Comparison of ENCODE assay signal across 8 mouse cellular contexts in genomic region chr9:21239465-21239848, GRCm38 (mm10). TPM values are rescaled to one million over a fixed set of nuclear protein-coding genes. Genes with fewer than 3 reads are reported as not detected.
A peak's percentile ranks its signal among the peaks of the same experiment; 100 is the strongest.
DNase-seq lines count a peak whose midpoint lies in the region; ATAC-seq and TF ChIP-seq lines count a peak whose summit lies in the region.

No protein-coding gene starts in this region.

- H3K4me2 ChIP-seq in heart, embryonic 11.5 days, result peak overlapping the region; percentile 76
- H3K4me2 ChIP-seq in CH12.LX (ENCODE audit: insufficient read depth, low read depth, poor library complexity, severe bottlenecking), result peak overlapping the region; percentile 46
- H3K4me2 ChIP-seq in forebrain, embryonic 11.5 days (ENCODE audit: low read depth, low read length, severe bottlenecking), result peak overlapping the region; percentile 82
- H3K4me2 ChIP-seq in liver, embryonic 14.5 days (ENCODE audit: low read depth), result peak overlapping the region; percentile 96

- peaks cover 8% of the 10 kb centered on the region; the same call in 1 of the 2 replicates for H3K36me3 ChIP-seq in heart, embryonic 11.5 days (ENCODE audit: control insufficient read depth, insufficient read depth, low read length)
- H3K36me3 ChIP-seq in CH12.LX (replicated peaks in 1 of 2; ENCODE audit: control insufficient read depth in 1 of 2, insufficient read depth in 1 of 2, low read length in 1 of 2), result peaks cover 4 to 23% of the 10 kb centered on the region in 2 experiments
- no peaks in the 10 kb centered on the region for H3K36me3 ChIP-seq in forebrain, embryonic 11.5 days (ENCODE audit: control insufficient read depth, insufficient read depth, low read length)
- peaks cover 6% of the 10 kb centered on the region; the same call in 1 of the 2 replicates for H3K36me3 ChIP-seq in liver, embryonic 14.5 days (replicated peaks; ENCODE audit: control insufficient read depth, insufficient read depth, low read depth)

- TF ChIP-seq EP300 in CH12.LX (IDR thresholded peaks at IDR 0.05; ENCODE audit: low read length), result no peak
- TF ChIP-seq EP300 in liver, embryonic 14.5 days (IDR thresholded peaks at IDR 0.05; ENCODE audit: low read depth), result no peak

- peak overlapping the region; percentile 95 for H3K9ac ChIP-seq in heart, embryonic 11.5 days (ENCODE audit: low read depth, low read length)
- peak overlapping the region; percentile 99; the same call in 1 of the 2 replicates for H3K9ac ChIP-seq in CH12.LX (ENCODE audit: insufficient read depth, low read depth)
- peak overlapping the region; percentile 98 for H3K9ac ChIP-seq in forebrain, embryonic 11.5 days (ENCODE audit: low read length)
- peak overlapping the region; percentile 93 for H3K9ac ChIP-seq in liver, embryonic 14.5 days (replicated peaks)

- no peak for ATAC-seq in heart, embryonic 11.5 days (replicated peaks; ENCODE audit: insufficient number of reproducible peaks, low FRiP score, low TSS enrichment)
- ATAC-seq in forebrain, embryonic 11.5 days (replicated peaks; ENCODE audit: low FRiP score), result no peak
- ATAC-seq in liver, embryonic 14.5 days (ENCODE audit: insufficient read depth), result no peak

- H3K79me2 ChIP-seq in CH12.LX (replicated peaks; ENCODE audit: control insufficient read depth, extremely low read depth, insufficient read depth, poor library complexity, severe bottlenecking), result peaks cover 18% of the 10 kb centered on the region

- no peaks in the 10 kb centered on the region for H3K9me3 ChIP-seq in heart, embryonic 11.5 days (replicated peaks; ENCODE audit: control insufficient read depth, low read length)
- peaks cover 6% of the 10 kb centered on the region for H3K9me3 ChIP-seq in CH12.LX (replicated peaks; ENCODE audit: low read length)
- no peaks in the 10 kb centered on the region for H3K9me3 ChIP-seq in forebrain, embryonic 11.5 days (ENCODE audit: control insufficient read depth, low read length)
- H3K9me3 ChIP-seq in liver, embryonic 14.5 days (ENCODE audit: control insufficient read depth, low read length), result peaks cover 2% of the 10 kb centered on the region; the same call in 1 of the 2 replicates

- no peak for DNase-seq in heart, adult 9 months (ENCODE audit: low spot score in 2 of 2)
- DNase-seq in CH12.LX (ENCODE audit: extremely low read depth), result peak; percentile 24
- peak; percentile 50 for DNase-seq in forebrain, embryonic 11.5 days (ENCODE audit: low spot score)
- no peak for DNase-seq in liver, embryonic 14.5 days (ENCODE audit: low read depth in 3 of 3, low spot score in 3 of 3)
- DNase-seq in urinary bladder, adult 2 months (ENCODE audit: low spot score), result no peak
- no peak for DNase-seq in urinary bladder, postnatal 36 days (ENCODE audit: low spot score in 2 of 2)
- no peak for DNase-seq in adrenal gland, postnatal 10 days

- in situ Hi-C loops in CH12.LX (cut with MboI; ENCODE audit: low pct_ligation_motif_present, low pct_unique_long_range_greater_than_20kb, low sequenced_read_pairs), result no loop called here

- H3K4me1 ChIP-seq in heart, embryonic 11.5 days (ENCODE audit: control insufficient read depth, insufficient read depth, low read length), result peaks cover 18% of the 10 kb centered on the region
- H3K4me1 ChIP-seq in CH12.LX (ENCODE audit: control insufficient read depth in 1 of 2, insufficient read depth in 2 of 2), result peaks cover 17 to 35% of the 10 kb centered on the region in 2 experiments
- H3K4me1 ChIP-seq in forebrain, embryonic 11.5 days (replicated peaks; ENCODE audit: control insufficient read depth, insufficient read depth, low read length), result peaks cover 18% of the 10 kb centered on the region
- peaks cover 12 to 18% of the 10 kb centered on the region in 2 experiments for H3K4me1 ChIP-seq in liver, embryonic 14.5 days (replicated peaks; ENCODE audit: control insufficient read depth in 2 of 2, insufficient read depth in 2 of 2, low read length in 1 of 2)

- WGBS in heart, embryonic 11.5 days (ENCODE audit: insufficient replicate concordance), result 36% methylated on average over 4 of the region's 4 CpGs
- 33% methylated on average over 4 of the region's 4 CpGs for WGBS in forebrain, embryonic 11.5 days
- WGBS in liver, embryonic 14.5 days (ENCODE audit: insufficient replicate concordance), result 16% methylated on average over 4 of the region's 4 CpGs

- peak overlapping the region; percentile 77 for H3K4me3 ChIP-seq in heart, embryonic 11.5 days (ENCODE audit: low read depth, low read length)
- peak overlapping the region; percentile 77 to 98 (median 88) for H3K4me3 ChIP-seq in CH12.LX (replicated peaks in 1 of 3; ENCODE audit: low read depth in 2 of 3, low read length in 2 of 3, poor library complexity in 1 of 3)
- peak overlapping the region; percentile 95 for H3K4me3 ChIP-seq in forebrain, embryonic 11.5 days (ENCODE audit: low read depth, low read length)
- peak overlapping the region; percentile 82 to 96 for H3K4me3 ChIP-seq in liver, embryonic 14.5 days (ENCODE audit: insufficient read depth in 1 of 2, low read depth in 2 of 2, low read length in 2 of 2)

- no peak for TF ChIP-seq CTCF in CH12.LX (conservative IDR thresholded peaks at IDR 0.05 in 1 of 2, IDR thresholded peaks at IDR 0.05 in 1 of 2; ENCODE audit: low read depth in 2 of 2, low read length in 2 of 2)
- no peak for TF ChIP-seq CTCF in liver, embryonic 14.5 days (IDR thresholded peaks at IDR 0.05; ENCODE audit: low read depth)

- H3K27ac ChIP-seq in heart, embryonic 11.5 days (ENCODE audit: low read depth, low read length), result peak overlapping the region; percentile 90
- H3K27ac ChIP-seq in CH12.LX (ENCODE audit: insufficient read depth, low read depth), result no peak overlapping the region
- H3K27ac ChIP-seq in forebrain, embryonic 11.5 days (ENCODE audit: low read depth, low read length), result no peak overlapping the region
- peak overlapping the region; percentile 80 for H3K27ac ChIP-seq in liver, embryonic 14.5 days

- H3K27me3 ChIP-seq in heart, embryonic 11.5 days (ENCODE audit: control insufficient read depth, insufficient read depth, low read length), result peaks cover 17% of the 10 kb centered on the region
- H3K27me3 ChIP-seq in CH12.LX (replicated peaks), result peaks cover 4% of the 10 kb centered on the region
- H3K27me3 ChIP-seq in forebrain, embryonic 11.5 days (ENCODE audit: control insufficient read depth, insufficient read depth, low read length), result peaks cover 25% of the 10 kb centered on the region
- H3K27me3 ChIP-seq in liver, embryonic 14.5 days (ENCODE audit: control insufficient read depth, insufficient read depth, low read length), result peaks cover 27% of the 10 kb centered on the region

- TF ChIP-seq RAD21 in CH12.LX (IDR thresholded peaks at IDR 0.05; ENCODE audit: low read depth, low read length), result no peak

- TF ChIP-seq POLR2A in CH12.LX (IDR thresholded peaks at IDR 0.05; ENCODE audit: low read depth, low read length), result no peak

- dilution Hi-C loops in CH12.LX (cut with MboI; ENCODE audit: extremely low pct_ligation_motif_present, extremely low pct_unique_long_range_greater_than_20kb, low sequenced_read_pairs), result no loop called here

RNA-seq across cellular contexts. Expression of gene Keap1, which starts 0.3 kb away (rescaled TPM):
- polyA plus RNA-seq in heart, embryonic 11.5 days (2014; fragmentation: Nextera tagmentation; extraction: Ambion mirVana), result 22.3 and 35.7 TPM in 2 replicates
- total RNA-seq in CH12.LX (2012; rRNA removed), result 41.7 and 42.8 TPM in 2 replicates
- 16.2 and 18.4 TPM in 2 replicates for total RNA-seq in CH12.LX (2014; rRNA removed)
- polyA plus RNA-seq in CH12.LX (2012; ENCODE audit: insufficient read length, low read depth), result 30.0 and 31.2 TPM in 2 replicates
- 35.9 and 41.3 TPM in 2 replicates for polyA plus RNA-seq in forebrain, embryonic 11.5 days (2014; fragmentation: Nextera tagmentation; extraction: Ambion mirVana)
- polyA plus RNA-seq in liver, embryonic 14.5 days (2012; rRNA removed), result 15.1 and 15.8 TPM in 2 replicates
- polyA plus RNA-seq in liver, embryonic 14.5 days (2014; fragmentation: Nextera tagmentation; extraction: Ambion mirVana), result 15.6 and 16.4 TPM in 2 replicates
- polyA plus RNA-seq in urinary bladder, adult 2 months (2012; rRNA removed), result 36.8 and 38.7 TPM in 2 replicates
- total RNA-seq in adrenal gland, postnatal 10 days (2021), result 10 to 100 TPM; 39.4 to 45.8 TPM

RNA-seq across cellular contexts. Expression of gene S1pr5, which starts 8.8 kb away (rescaled TPM):
- 0.11 and 0.31 TPM in 2 replicates for polyA plus RNA-seq in heart, embryonic 11.5 days (2014; fragmentation: Nextera tagmentation; extraction: Ambion mirVana)
- total RNA-seq in CH12.LX (2012; rRNA removed) (not detected in 2 replicates), CH12.LX (2014; rRNA removed) (not detected in 2 replicates)
- not detected in 2 replicates for polyA plus RNA-seq in CH12.LX (2012; ENCODE audit: insufficient read length, low read depth)
- polyA plus RNA-seq in forebrain, embryonic 11.5 days (2014; fragmentation: Nextera tagmentation; extraction: Ambion mirVana), result 0.09 and 0.11 TPM in 2 replicates
- 0.06 TPM in 2 replicates for polyA plus RNA-seq in liver, embryonic 14.5 days (2012; rRNA removed)
- polyA plus RNA-seq in liver, embryonic 14.5 days (2014; fragmentation: Nextera tagmentation; extraction: Ambion mirVana), result 0.09 and 0.10 TPM in 2 replicates
- polyA plus RNA-seq in urinary bladder, adult 2 months (2012; rRNA removed), result 0.32 and 0.47 TPM in 2 replicates
- total RNA-seq in adrenal gland, postnatal 10 days (2021), result 1 to 10 TPM; 1.4 to 1.7 TPM

RNA-seq across cellular contexts. Expression of gene Atg4d, which starts 25.6 kb away (rescaled TPM):
- polyA plus RNA-seq in heart, embryonic 11.5 days (2014; fragmentation: Nextera tagmentation; extraction: Ambion mirVana), result 45.5 and 48.2 TPM in 2 replicates
- total RNA-seq in CH12.LX (2012; rRNA removed) (13.5 and 14.3 TPM in 2 replicates), CH12.LX (2014; rRNA removed) (10.3 and 10.9 TPM in 2 replicates)
- polyA plus RNA-seq in CH12.LX (2012; ENCODE audit: insufficient read length, low read depth), result 7.7 and 9.4 TPM in 2 replicates
- 55.7 and 57.9 TPM in 2 replicates for polyA plus RNA-seq in forebrain, embryonic 11.5 days (2014; fragmentation: Nextera tagmentation; extraction: Ambion mirVana)
- 21.5 and 38.9 TPM in 2 replicates for polyA plus RNA-seq in liver, embryonic 14.5 days (2012; rRNA removed)
- polyA plus RNA-seq in liver, embryonic 14.5 days (2014; fragmentation: Nextera tagmentation; extraction: Ambion mirVana), result 69.3 and 78.1 TPM in 2 replicates
- polyA plus RNA-seq in urinary bladder, adult 2 months (2012; rRNA removed), result 23.6 and 27.3 TPM in 2 replicates
- total RNA-seq in adrenal gland, postnatal 10 days (2021), result 10 to 100 TPM; 45.4 to 48.1 TPM

RNA-seq across cellular contexts. Expression of gene Kri1, which starts 48.3 kb away (rescaled TPM):
- 9.9 and 12.3 TPM in 2 replicates for polyA plus RNA-seq in heart, embryonic 11.5 days (2014; fragmentation: Nextera tagmentation; extraction: Ambion mirVana)
- total RNA-seq in CH12.LX (2012; rRNA removed), result 55.5 and 62.6 TPM in 2 replicates
- total RNA-seq in CH12.LX (2014; rRNA removed), result 28.8 and 29.0 TPM in 2 replicates
- 57.1 and 64.9 TPM in 2 replicates for polyA plus RNA-seq in CH12.LX (2012; ENCODE audit: insufficient read length, low read depth)
- polyA plus RNA-seq in forebrain, embryonic 11.5 days (2014; fragmentation: Nextera tagmentation; extraction: Ambion mirVana), result 16.3 and 22.3 TPM in 2 replicates
- 14.4 and 21.9 TPM in 2 replicates for polyA plus RNA-seq in liver, embryonic 14.5 days (2012; rRNA removed)
- polyA plus RNA-seq in liver, embryonic 14.5 days (2014; fragmentation: Nextera tagmentation; extraction: Ambion mirVana), result 3.9 and 5.0 TPM in 2 replicates
- 31.0 and 31.8 TPM in 2 replicates for polyA plus RNA-seq in urinary bladder, adult 2 months (2012; rRNA removed)
- total RNA-seq in adrenal gland, postnatal 10 days (2021), result 10 to 100 TPM; 28.8 to 38.4 TPM

RNA-seq across cellular contexts. Expression of gene Cdkn2d, which starts 51.8 kb away (rescaled TPM):
- polyA plus RNA-seq in heart, embryonic 11.5 days (2014; fragmentation: Nextera tagmentation; extraction: Ambion mirVana), result 88.4 and 99.8 TPM in 2 replicates
- total RNA-seq in CH12.LX (2012; rRNA removed) (9.7 and 12.6 TPM in 2 replicates), CH12.LX (2014; rRNA removed) (7.1 and 7.3 TPM in 2 replicates)
- 2.2 and 2.9 TPM in 2 replicates for polyA plus RNA-seq in CH12.LX (2012; ENCODE audit: insufficient read length, low read depth)
- 58.6 and 60.8 TPM in 2 replicates for polyA plus RNA-seq in forebrain, embryonic 11.5 days (2014; fragmentation: Nextera tagmentation; extraction: Ambion mirVana)
- 70.5 and 74.4 TPM in 2 replicates for polyA plus RNA-seq in liver, embryonic 14.5 days (2012; rRNA removed)
- 116 and 119 TPM in 2 replicates for polyA plus RNA-seq in liver, embryonic 14.5 days (2014; fragmentation: Nextera tagmentation; extraction: Ambion mirVana)
- 17.9 and 18.2 TPM in 2 replicates for polyA plus RNA-seq in urinary bladder, adult 2 months (2012; rRNA removed)
- 10 to 100 TPM; 16.8 to 23.8 TPM for total RNA-seq in adrenal gland, postnatal 10 days (2021)

Comparison
In these comparisons a context has a peak if more than half of its experiments do, and no peak if none do; other contexts are left out.
1. H3K27ac ChIP-seq: peak in heart, embryonic 11.5 days (single experiment) and liver, embryonic 14.5 days (single experiment); none in CH12.LX (single experiment) and forebrain, embryonic 11.5 days (single experiment).
2. H3K4me2 ChIP-seq: peak in every context shown above with its lines; median percentile 96 in liver, embryonic 14.5 days; 82 in forebrain, embryonic 11.5 days; 76 in heart, embryonic 11.5 days; 46 in CH12.LX.
3. DNase-seq: peak in CH12.LX (single experiment) and forebrain, embryonic 11.5 days (single experiment); none in heart, adult 9 months (0 of 2), liver, embryonic 14.5 days (0 of 3), urinary bladder, adult 2 months (single experiment), urinary bladder, postnatal 36 days (0 of 2) and adrenal gland, postnatal 10 days (single experiment).
4. Peak in every context shown above with its lines, with median percentiles within 50 percentile points of each other: H3K4me3 ChIP-seq and H3K9ac ChIP-seq.